Mouse (Mus musculus) adrenal gland, postnatal 10 days (tissue): ENCODE measurements at regions not wholly inside any gene's neighbourhood (a gene's known extent, or its start where the extent isn't known, plus 50 kb on each side); places are given as distances from the start of the nearest gene placed in this dataset.
A peak's percentile ranks its signal among the peaks of the same experiment; 100 is the strongest.

Experiments used
- DNase-seq: peaks from one replicate; pipeline ENCODE4 v3.0.0; 2021; ENCODE audit warnings: mixed read lengths

- no peak for DNase-seq
These were observed 187.8 kb upstream of the Adamts9 start for GRCm38 (mm10) chr6:93130946-93131685.

- no peak for DNase-seq
These were observed 176.2 kb upstream of the Adamts9 start for GRCm38 (mm10) chr6:93119482-93119881.

GRCm38 (mm10) chr6:93113361-93113760 is 170.1 kb upstream of the Adamts9 start:
- DNase-seq = no peak

GRCm38 (mm10) chr6:93094730-93095360 is 151.6 kb upstream of the Adamts9 start:
- DNase-seq = no peak

- DNase-seq = no peak
These were observed 150.5 kb upstream of the Adamts9 start for GRCm38 (mm10) chr6:93093770-93094169.

- DNase-seq = peak; percentile 31
These were observed 144.0 kb upstream of the Adamts9 start for GRCm38 (mm10) chr6:93087329-93087728.

GRCm38 (mm10) chr6:93084286-93084685 is 141.0 kb upstream of the Adamts9 start:
- no peak for DNase-seq

GRCm38 (mm10) chr6:93083716-93084115 is 140.4 kb upstream of the Adamts9 start:
- no peak for DNase-seq

GRCm38 (mm10) chr6:93082205-93082604 is 138.9 kb upstream of the Adamts9 start:
- DNase-seq = no peak

GRCm38 (mm10) chr6:93076681-93077080 is 133.4 kb upstream of the Adamts9 start:
- DNase-seq = no peak

- peak; percentile 13 for DNase-seq
These were observed 132.6 kb upstream of the Adamts9 start for GRCm38 (mm10) chr6:93075867-93076266.

- no peak for DNase-seq
These were observed 131.7 kb upstream of the Adamts9 start for GRCm38 (mm10) chr6:93075011-93075410.

- no peak for DNase-seq
These were observed 127.6 kb upstream of the Adamts9 start for GRCm38 (mm10) chr6:93070916-93071315.

- no peak for DNase-seq
These were observed 124.5 kb upstream of the Adamts9 start for GRCm38 (mm10) chr6:93067808-93068207.

GRCm38 (mm10) chr6:93066553-93067376 is 123.5 kb upstream of the Adamts9 start:
- DNase-seq = no peak

GRCm38 (mm10) chr6:93065917-93066552 is 122.7 kb upstream of the Adamts9 start:
- DNase-seq = peak; percentile 72

GRCm38 (mm10) chr6:93065366-93065765 is 122.1 kb upstream of the Adamts9 start:
- peak; percentile 55 for DNase-seq

GRCm38 (mm10) chr6:93064366-93064765 is 121.1 kb upstream of the Adamts9 start:
- DNase-seq = peak; percentile 33

GRCm38 (mm10) chr6:93061741-93062140 is 118.4 kb upstream of the Adamts9 start:
- no peak for DNase-seq

GRCm38 (mm10) chr6:93045524-93045923 is 102.2 kb upstream of the Adamts9 start:
- no peak for DNase-seq

GRCm38 (mm10) chr6:93041041-93041440 is 97.7 kb upstream of the Adamts9 start:
- DNase-seq = peak; percentile 16

- DNase-seq = no peak
These were observed 88.6 kb upstream of the Adamts9 start for GRCm38 (mm10) chr6:93031812-93032330.
